Mouse (Mus musculus) heart, adult 2 months (tissue): ENCODE results near the gene Ten1.

Source experiments
- CTCF ChIP-seq: fragments of 200-600 bp; IDR thresholded peaks from 2 replicates; pipeline ENCODE4 v1.8.1; 2022; ENCODE audit warnings: antibody characterized with exemption, mild to moderate bottlenecking, moderate library complexity
- EP300 ChIP-seq: fragments of 200-500 bp; IDR thresholded peaks from 2 replicates; pipeline ENCODE4 v1.6.1; 2011; ENCODE audit warnings: low read depth, low read length, control low read depth; ENCODE audit not compliant: insufficient read depth
- POLR2A ChIP-seq: fragments of 200-500 bp; IDR thresholded peaks from 2 replicates; pipeline ENCODE4 v1.6.1; 2011; ENCODE audit warnings: mild to moderate bottlenecking, low read depth, low read length, control low read depth; ENCODE audit not compliant: insufficient read depth

DNA sequence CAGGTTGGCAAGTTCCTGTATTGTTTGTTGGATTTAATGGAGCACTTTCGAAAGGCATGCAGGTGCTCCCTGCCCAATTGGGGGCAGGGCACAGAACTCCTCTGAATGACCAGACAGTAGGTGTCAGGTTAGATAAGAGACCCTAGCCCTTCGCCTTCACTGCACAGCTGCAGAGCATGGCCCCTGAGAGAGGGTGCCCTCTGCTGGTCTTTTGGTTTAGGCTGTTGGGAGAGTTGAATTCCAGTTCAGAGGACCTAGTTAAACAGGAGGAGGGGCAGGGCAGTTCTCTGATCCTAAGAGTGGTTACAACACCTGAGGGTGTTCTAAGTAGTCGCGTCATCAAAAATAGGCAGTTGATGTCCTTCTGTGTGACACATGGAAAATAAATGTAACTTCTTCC is 21.2 kb downstream of the Ten1 start:
- no peak for TF ChIP-seq POLR2A
- peak; percentile 87 for TF ChIP-seq CTCF
- TF ChIP-seq EP300 = no peak
